Mouse (Mus musculus): Measurements from ENCODE around the gene Scamp2.

Gene Scamp2

GRCm38 (mm10) chr9:57560861-57561710, at the start of gene Scamp2:
Scamp2 (plus strand) TSS chr9:57560943.
- DNase-seq, result peak; percentile 97

- DNase-seq, result peak; percentile 66
Observed at GRCm38 (mm10) chr9:57517113-57517512, 43.6 kb upstream of the Scamp2 start.

GRCm38 (mm10) chr9:57520375-57521055, 40.2 kb upstream of the Scamp2 start:
- peak; percentile 77 for DNase-seq

- DNase-seq, result peak; percentile 96
Observed at GRCm38 (mm10) chr9:57521056-57521911, 39.5 kb upstream of the Scamp2 start, which contains the start of gene Cox5a. Cox5a (plus strand) TSS chr9:57521274.

GRCm38 (mm10) chr9:57522114-57522860, 38.5 kb upstream of the Scamp2 start:
- DNase-seq, result no peak

GRCm38 (mm10) chr9:57522861-57523246, 37.9 kb upstream of the Scamp2 start:
- DNase-seq, result no peak

- peak; percentile 69 for DNase-seq
Observed at GRCm38 (mm10) chr9:57523754-57524153, 37.0 kb upstream of the Scamp2 start.

GRCm38 (mm10) chr9:57524439-57524838, 36.3 kb upstream of the Scamp2 start:
- no peak for DNase-seq

GRCm38 (mm10) chr9:57525516-57525915, 35.2 kb upstream of the Scamp2 start:
- no peak for DNase-seq

- DNase-seq, result no peak
Observed at GRCm38 (mm10) chr9:57526435-57526834, 34.3 kb upstream of the Scamp2 start.

GRCm38 (mm10) chr9:57531946-57532345, 28.8 kb upstream of the Scamp2 start:
- DNase-seq, result no peak

GRCm38 (mm10) chr9:57536362-57536761, 24.4 kb upstream of the Scamp2 start:
- DNase-seq, result no peak

GRCm38 (mm10) chr9:57537044-57537727, 23.6 kb upstream of the Scamp2 start, which contains the start of gene Fam219b:
Fam219b (plus strand) TSS chr9:57537528.
- DNase-seq, result peak; percentile 94

- DNase-seq, result peak; percentile 48
Observed at GRCm38 (mm10) chr9:57537728-57538181, 23.0 kb upstream of the Scamp2 start.

GRCm38 (mm10) chr9:57539550-57539949, 21.2 kb upstream of the Scamp2 start:
- DNase-seq, result no peak

GRCm38 (mm10) chr9:57541312-57541711, 19.4 kb upstream of the Scamp2 start:
- DNase-seq, result peak; percentile 68

GRCm38 (mm10) chr9:57543951-57544350, 16.8 kb upstream of the Scamp2 start:
- DNase-seq, result no peak

- DNase-seq, result peak; percentile 50
Observed at GRCm38 (mm10) chr9:57547287-57547686, 13.5 kb upstream of the Scamp2 start.

GRCm38 (mm10) chr9:57547869-57548268, 12.9 kb upstream of the Scamp2 start:
- no peak for DNase-seq

- DNase-seq, result no peak
Observed at GRCm38 (mm10) chr9:57549186-57549585, 11.6 kb upstream of the Scamp2 start.

GRCm38 (mm10) chr9:57550126-57550862, 10.4 kb upstream of the Scamp2 start:
- DNase-seq, result peak; percentile 83

Data from kidney, adult 9 months (tissue).